Mouse (Mus musculus): Measurements from ENCODE around the gene Nes. TPM values are rescaled to one million over a fixed set of nuclear protein-coding genes. Genes with fewer than 3 reads are reported as not detected.

The Nes gene
- polyA plus RNA-seq, 1 experiment from 2014 or later, result 22.2 TPM

DNA sequence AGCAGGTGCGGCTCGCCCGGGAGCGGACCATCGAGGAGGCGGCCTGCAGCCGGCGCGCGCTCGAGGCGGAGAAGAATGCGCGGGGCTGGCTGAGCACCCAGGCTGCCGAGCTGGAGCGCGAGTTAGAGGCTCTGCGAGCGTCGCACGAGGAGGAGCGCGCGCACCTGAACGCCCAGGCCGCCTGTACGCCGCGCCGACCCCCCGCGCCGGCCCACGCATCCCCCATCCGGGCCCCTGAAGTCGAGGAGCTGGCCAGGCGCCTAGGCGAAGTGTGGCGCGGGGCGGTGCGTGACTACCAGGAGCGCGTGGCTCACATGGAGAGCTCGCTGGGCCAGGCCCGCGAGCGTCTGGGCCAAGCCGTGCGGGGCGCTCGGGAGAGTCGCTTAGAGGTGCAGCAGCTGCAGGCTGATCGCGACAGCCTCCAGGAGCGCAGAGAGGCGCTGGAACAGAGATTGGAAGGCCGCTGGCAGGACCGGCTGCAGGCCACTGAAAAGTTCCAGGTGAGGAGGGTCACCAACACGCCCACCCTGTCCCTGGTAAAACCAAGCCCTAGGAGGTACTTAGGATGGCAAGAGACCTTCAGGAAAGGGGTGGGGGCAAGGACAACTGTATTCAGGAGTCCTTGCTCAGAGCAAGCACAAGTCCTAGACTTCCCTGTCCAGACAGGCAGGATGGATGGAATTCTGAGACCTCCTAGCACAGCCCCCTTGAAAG lies 768 bp downstream of the Nes start:
- peak overlapping the region; percentile 48 for H3K9ac ChIP-seq (replicated peaks; ENCODE audit: low read depth)
- H3K4me2 ChIP-seq (replicated peaks; ENCODE audit: low read depth, low read length), result peak overlapping the region; percentile 50
- TF ChIP-seq CTCF (IDR thresholded peaks at IDR 0.05) (no peak), EP300 (IDR thresholded peaks at IDR 0.05) (no peak)
- 0 out of 2 replicates have a peak overlapping the region, but pooled peaks have one; percentile 44 for H3K27ac ChIP-seq (ENCODE audit: low read length)
- H3K9me3 ChIP-seq (ENCODE audit: low read length), result no peaks in the 10 kb centered on the region
- H3K4me3 ChIP-seq (ENCODE audit: low read depth, low read length), result peak overlapping the region; percentile 49
- peak; percentile 56 for DNase-seq (ENCODE audit: low spot score)
- ATAC-seq, result peak; percentile 13
- H3K36me3 ChIP-seq (ENCODE audit: insufficient read depth, low read length), result no peaks in the 10 kb centered on the region
- H3K4me1 ChIP-seq (ENCODE audit: insufficient read depth, low read depth, low read length), result peaks cover 15% of the 10 kb centered on the region; the same call in 1 of the 2 replicates
- 0 out of 2 replicates have a peak, but pooled peaks cover 4% of the 10 kb centered on the region for H3K27me3 ChIP-seq (replicated peaks; ENCODE audit: insufficient read depth, low read length)
- WGBS, result 1% methylated on average over 60 of the region's 60 CpGs

GRCm38 (mm10) chr3:87972203-87972664 lies 1.4 kb downstream of the Nes start:
- TF ChIP-seq CTCF (IDR thresholded peaks at IDR 0.05) (no peak), EP300 (IDR thresholded peaks at IDR 0.05) (no peak)

GRCm38 (mm10) chr3:87972776-87973175 lies 1.9 kb downstream of the Nes start:
- H3K27me3 ChIP-seq (replicated peaks; ENCODE audit: insufficient read depth, low read length), result 0 out of 2 replicates have a peak, but pooled peaks cover 4% of the 10 kb centered on the region
- H3K9ac ChIP-seq (replicated peaks; ENCODE audit: low read depth), result peak overlapping the region; percentile 48
- WGBS, result 30% methylated on average over 5 of the region's 5 CpGs
- H3K9me3 ChIP-seq (ENCODE audit: low read length), result no peaks in the 10 kb centered on the region
- ATAC-seq (no peak), DNase-seq (ENCODE audit: low spot score) (no peak)
- no peak overlapping the region for H3K27ac ChIP-seq (ENCODE audit: low read length)
- no peaks in the 10 kb centered on the region for H3K36me3 ChIP-seq (ENCODE audit: insufficient read depth, low read length)
- peak overlapping the region; percentile 50 for H3K4me2 ChIP-seq (replicated peaks; ENCODE audit: low read depth, low read length)
- peak overlapping the region; percentile 49 for H3K4me3 ChIP-seq (ENCODE audit: low read depth, low read length)
- H3K4me1 ChIP-seq (ENCODE audit: insufficient read depth, low read depth, low read length), result peaks cover 15% of the 10 kb centered on the region; the same call in 1 of the 2 replicates
- no peak for TF ChIP-seq EP300 (IDR thresholded peaks at IDR 0.05)
- no peak for TF ChIP-seq CTCF (IDR thresholded peaks at IDR 0.05)

More at GRCm38 (mm10) chr3:87972203-87972664, 1.4 kb downstream of the Nes start:
- ATAC-seq, result no peak
- H3K9me3 ChIP-seq (ENCODE audit: low read length), result no peaks in the 10 kb centered on the region
- 11% methylated on average over 8 of the region's 8 CpGs for WGBS
- peak overlapping the region; percentile 49 for H3K4me3 ChIP-seq (ENCODE audit: low read depth, low read length)
- no peaks in the 10 kb centered on the region for H3K36me3 ChIP-seq (ENCODE audit: insufficient read depth, low read length)
- peaks cover 15% of the 10 kb centered on the region; the same call in 1 of the 2 replicates for H3K4me1 ChIP-seq (ENCODE audit: insufficient read depth, low read depth, low read length)
- no peak overlapping the region for H3K27ac ChIP-seq (ENCODE audit: low read length)
- DNase-seq (ENCODE audit: low spot score), result no peak
- peak overlapping the region; percentile 50 for H3K4me2 ChIP-seq (replicated peaks; ENCODE audit: low read depth, low read length)
- 0 out of 2 replicates have a peak, but pooled peaks cover 4% of the 10 kb centered on the region for H3K27me3 ChIP-seq (replicated peaks; ENCODE audit: insufficient read depth, low read length)
- peak overlapping the region; percentile 48 for H3K9ac ChIP-seq (replicated peaks; ENCODE audit: low read depth)

DNA sequence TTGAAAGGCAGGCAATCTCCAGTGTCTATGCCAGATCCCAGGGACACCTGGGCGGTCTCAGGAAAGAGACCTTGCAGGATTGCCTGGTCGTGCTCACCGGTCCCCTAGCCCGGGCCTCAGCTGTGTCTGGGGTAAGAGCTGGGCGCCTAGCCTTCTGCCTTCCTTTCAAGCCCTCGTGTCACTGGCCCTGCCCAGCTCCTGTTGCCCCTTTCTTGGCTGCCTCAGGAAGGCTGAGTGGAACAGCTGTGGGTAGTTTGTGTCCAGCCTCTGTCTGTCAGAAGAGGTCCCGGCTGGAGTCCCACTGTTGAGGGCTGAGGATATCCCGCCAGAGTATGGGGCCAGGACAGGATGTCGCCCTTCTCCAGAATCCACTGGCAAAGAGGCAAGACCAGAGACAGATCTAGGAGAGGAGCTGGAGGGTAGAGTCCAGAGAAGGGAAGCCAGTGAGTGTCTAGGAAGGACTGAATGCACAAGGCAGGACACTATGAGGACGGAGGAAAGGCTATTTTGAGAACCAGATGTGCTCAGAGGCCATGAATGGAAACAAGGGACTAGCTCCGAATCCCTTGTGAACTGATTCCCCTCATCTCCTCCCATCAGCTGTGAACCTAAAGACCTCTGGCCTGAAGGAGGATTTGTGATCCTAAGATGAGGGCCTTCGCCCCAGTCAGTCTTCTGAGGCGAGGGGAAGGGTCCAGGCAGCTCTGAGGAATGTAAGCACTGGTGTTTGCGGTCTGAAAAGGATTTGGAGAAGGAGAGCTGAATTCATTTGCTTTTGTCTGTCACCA lies 2.9 kb downstream of the Nes start:
- H3K9me3 ChIP-seq (ENCODE audit: low read length), result no peaks in the 10 kb centered on the region
- H3K4me1 ChIP-seq (ENCODE audit: insufficient read depth, low read depth, low read length), result peaks cover 15% of the 10 kb centered on the region; the same call in 1 of the 2 replicates
- H3K9ac ChIP-seq (replicated peaks; ENCODE audit: low read depth), result no peak overlapping the region
- peak overlapping the region; percentile 49 for H3K4me3 ChIP-seq (ENCODE audit: low read depth, low read length)
- H3K27ac ChIP-seq (ENCODE audit: low read length), result peak overlapping the region; percentile 15; the same call in 1 of the 2 replicates
- no peak for DNase-seq (ENCODE audit: low spot score)
- H3K27me3 ChIP-seq (replicated peaks; ENCODE audit: insufficient read depth, low read length), result 0 out of 2 replicates have a peak, but pooled peaks cover 4% of the 10 kb centered on the region
- 50% methylated on average over 14 of the region's 14 CpGs for WGBS
- no peaks in the 10 kb centered on the region for H3K36me3 ChIP-seq (ENCODE audit: insufficient read depth, low read length)
- ATAC-seq, result peak; percentile 12; the same call in 1 of the 2 replicates
- peak overlapping the region; percentile 50 for H3K4me2 ChIP-seq (replicated peaks; ENCODE audit: low read depth, low read length)
- TF ChIP-seq EP300 (IDR thresholded peaks at IDR 0.05), result no peak
- TF ChIP-seq CTCF (IDR thresholded peaks at IDR 0.05), result no peak

DNA sequence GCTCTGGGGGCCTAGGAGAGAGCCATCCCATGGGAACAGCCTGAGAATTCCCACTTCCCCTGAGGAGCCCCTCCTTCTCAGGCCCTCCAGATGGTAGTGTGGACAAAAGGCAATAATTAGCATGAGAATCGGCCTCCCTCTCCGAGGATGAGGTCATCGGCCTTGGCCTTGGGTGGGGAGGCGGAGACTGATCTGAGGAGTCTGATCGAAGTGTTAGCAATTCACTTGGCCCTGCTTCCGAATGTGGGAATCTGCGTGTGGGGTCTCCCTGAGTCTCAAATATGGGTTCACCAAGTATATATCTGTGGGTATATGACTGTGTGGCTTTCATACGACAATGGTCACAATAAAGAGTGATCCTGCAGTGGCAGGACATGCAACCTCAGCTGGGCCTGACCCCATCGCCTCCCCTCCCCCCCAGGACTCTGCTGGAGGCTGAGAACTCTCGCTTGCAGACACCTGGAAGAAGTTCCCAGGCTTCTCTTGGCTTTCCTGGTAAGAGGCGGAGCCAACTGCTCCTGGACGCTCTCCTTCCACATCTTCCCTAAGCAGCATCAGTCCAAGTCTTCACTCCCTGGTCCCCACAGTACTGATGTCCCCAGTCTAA lies 3.6 kb downstream of the Nes start:
- peak overlapping the region; percentile 49; the same call in 1 of the 2 replicates for H3K4me3 ChIP-seq (ENCODE audit: low read depth, low read length)
- H3K9me3 ChIP-seq (ENCODE audit: low read length), result no peaks in the 10 kb centered on the region
- H3K4me1 ChIP-seq (ENCODE audit: insufficient read depth, low read depth, low read length), result peaks cover 15% of the 10 kb centered on the region; the same call in 1 of the 2 replicates
- H3K27ac ChIP-seq (ENCODE audit: low read length), result no peak overlapping the region
- TF ChIP-seq CTCF (IDR thresholded peaks at IDR 0.05) (no peak), EP300 (IDR thresholded peaks at IDR 0.05) (no peak)
- H3K4me2 ChIP-seq (replicated peaks; ENCODE audit: low read depth, low read length), result peak overlapping the region; percentile 50
- H3K9ac ChIP-seq (replicated peaks; ENCODE audit: low read depth), result no peak overlapping the region
- ATAC-seq (peak; percentile 41), DNase-seq (ENCODE audit: low spot score) (peak; percentile 48)
- H3K27me3 ChIP-seq (replicated peaks; ENCODE audit: insufficient read depth, low read length), result 0 out of 2 replicates have a peak, but pooled peaks cover 4% of the 10 kb centered on the region
- no peaks in the 10 kb centered on the region for H3K36me3 ChIP-seq (ENCODE audit: insufficient read depth, low read length)
- 34% methylated on average over 12 of the region's 12 CpGs for WGBS
